Mouse (Mus musculus) gastrocnemius, postnatal 14 days (tissue): ENCODE measurements around the gene Hes5. TPM values are rescaled to one million over a fixed set of nuclear protein-coding genes. Genes with fewer than 3 reads are reported as not detected.
A peak's percentile ranks its signal among the peaks of the same experiment; 100 is the strongest.

Experiments
- DNase-seq: peaks from one replicate; pipeline ENCODE4 v3.0.0; 2021; ENCODE audit warnings: mixed read lengths
- intact Hi-C: fragments of 180-260 bp; cut with DNase I; formaldehyde crosslinking; loops from one replicate; pipeline ENCODE4 v1.15.1; 2025; ENCODE audit warnings: low total_unique reads
- total RNA-seq, 2 experiments: library from RNA; stranded (reverse); gene quantifications; 2 replicates each; pipeline ENCODE4 v1.2.3; 2021

Gene Hes5
- total RNA-seq, 2 experiments from 2014 or later: 0.16 TPM; not detected in 1

DNA sequence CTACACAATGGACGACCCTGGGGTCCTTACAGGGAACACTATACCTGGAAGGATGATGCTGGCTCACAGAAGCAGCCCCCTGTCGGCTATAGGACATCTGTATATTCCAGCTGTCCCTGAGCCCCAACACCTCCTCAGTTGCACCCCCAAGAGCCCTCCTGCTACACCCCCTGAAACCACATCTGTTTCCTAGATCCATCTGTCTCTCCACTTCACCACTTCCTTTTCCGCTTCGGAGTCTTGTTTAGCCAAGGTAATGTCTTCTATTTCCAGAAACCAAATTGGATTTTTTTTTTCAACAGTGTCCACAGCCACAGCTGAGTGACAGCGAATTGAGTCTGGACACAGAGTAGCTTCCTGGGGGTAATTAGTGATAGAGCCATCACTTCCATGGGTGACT lies 38.7 kb downstream of the Hes5 start:
- no peak for DNase-seq
- intact Hi-C loops: no loop called here

DNA sequence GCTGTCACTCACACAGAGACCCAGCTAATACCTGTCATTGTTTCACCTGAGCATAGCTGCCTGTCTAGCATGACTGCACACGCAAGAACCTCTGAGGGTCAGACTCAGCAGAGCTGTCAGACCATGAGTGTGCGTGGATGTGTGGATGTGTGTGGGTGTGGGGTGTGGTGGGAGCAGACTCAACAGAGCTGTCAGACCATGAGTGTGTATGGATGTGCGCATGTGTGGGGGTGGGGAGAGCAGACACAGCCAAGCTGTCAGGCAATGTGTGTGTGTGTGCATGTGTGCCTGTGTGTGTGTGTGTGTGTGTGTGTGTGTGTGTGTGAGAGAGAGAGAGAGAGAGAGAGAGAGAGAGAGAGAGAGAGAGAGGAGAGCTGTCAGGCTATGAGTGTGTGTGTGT lies 44.6 kb downstream of the Hes5 start:
- no peak for DNase-seq
- intact Hi-C loops: no loop called here

DNA sequence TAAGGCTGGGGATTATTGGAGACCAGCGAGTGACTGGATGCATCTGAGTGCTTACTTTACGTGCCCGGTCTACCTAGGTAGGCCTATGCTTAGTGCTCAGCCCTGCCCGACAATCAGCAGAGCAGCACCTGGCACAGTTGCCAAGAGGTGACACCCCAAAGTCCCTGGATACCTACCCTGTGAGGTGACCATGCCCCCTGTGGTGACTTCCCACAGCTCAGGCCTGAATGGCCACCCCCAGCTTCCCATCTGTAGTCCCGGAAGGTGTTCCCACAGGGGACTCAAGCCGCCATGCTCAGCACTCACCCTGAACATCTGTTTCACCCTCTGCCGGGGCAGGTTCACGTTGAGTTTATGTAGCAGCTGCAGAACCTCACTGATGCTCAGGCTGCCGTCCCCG lies 45.6 kb downstream of the Hes5 start:
- no peak for DNase-seq
- intact Hi-C loops: no loop called here

DNA sequence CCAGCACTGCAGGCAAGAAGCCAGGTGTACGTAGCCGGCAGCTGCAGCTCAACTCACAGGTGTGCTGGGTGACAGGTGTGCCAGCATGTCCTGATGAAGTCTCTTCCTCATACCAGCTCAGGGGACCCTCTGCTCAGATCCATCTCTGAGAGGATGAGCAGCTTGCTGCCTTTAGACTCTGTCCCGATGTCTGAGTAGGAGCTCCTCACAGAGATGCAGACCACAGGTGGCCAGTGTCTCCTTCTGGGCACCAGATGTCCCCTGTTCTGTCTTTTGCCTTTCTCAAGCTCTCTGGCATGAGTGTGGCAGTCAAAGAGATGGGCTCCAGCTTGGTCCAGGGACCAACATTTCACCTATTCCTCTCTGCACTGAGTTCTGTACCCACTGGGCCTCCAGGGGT lies 46.9 kb downstream of the Hes5 start:
- no peak for DNase-seq
- intact Hi-C loops: no loop called here

DNA sequence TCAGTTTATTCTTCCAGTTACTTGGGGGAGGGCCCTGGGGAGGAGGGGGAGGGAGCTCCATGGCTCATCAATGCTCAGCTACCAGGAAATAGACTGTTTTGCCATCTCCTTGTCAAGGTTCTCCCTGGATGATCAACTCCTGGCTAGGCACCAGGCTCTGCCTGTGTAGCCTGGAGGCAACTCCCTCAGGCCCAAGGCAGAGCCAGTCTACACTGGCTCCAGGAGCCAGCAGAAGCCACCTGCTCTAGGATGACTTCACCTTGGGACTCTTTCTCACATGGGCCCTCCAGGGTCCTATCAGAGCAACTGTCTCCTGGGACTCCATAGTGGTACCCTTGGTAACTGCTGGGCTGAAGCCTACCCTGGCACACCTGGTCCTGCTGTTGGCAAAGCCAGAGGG lies 47.4 kb downstream of the Hes5 start:
- intact Hi-C loops: no loop called here
- no peak for DNase-seq

DNA sequence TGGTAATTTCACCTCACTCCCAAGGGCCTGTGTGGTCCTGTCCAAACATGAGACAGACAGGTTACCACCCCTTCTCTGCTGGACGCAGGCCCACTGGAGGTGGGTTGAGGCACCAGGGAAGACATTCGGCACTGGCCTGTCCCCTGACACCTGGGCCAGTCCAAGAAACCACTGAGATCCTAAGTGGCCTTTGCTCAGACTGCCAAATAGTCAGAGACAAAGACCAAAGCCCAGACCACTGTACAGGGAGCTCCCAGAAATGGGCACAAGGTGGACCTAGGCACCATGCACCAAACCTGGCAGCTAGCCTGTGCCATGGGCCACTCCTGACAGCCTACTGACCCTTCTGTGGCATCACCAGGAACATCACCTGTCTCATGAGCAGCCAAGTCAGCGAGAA lies 48.5 kb downstream of the Hes5 start:
- intact Hi-C loops: no loop called here
- no peak for DNase-seq

DNA sequence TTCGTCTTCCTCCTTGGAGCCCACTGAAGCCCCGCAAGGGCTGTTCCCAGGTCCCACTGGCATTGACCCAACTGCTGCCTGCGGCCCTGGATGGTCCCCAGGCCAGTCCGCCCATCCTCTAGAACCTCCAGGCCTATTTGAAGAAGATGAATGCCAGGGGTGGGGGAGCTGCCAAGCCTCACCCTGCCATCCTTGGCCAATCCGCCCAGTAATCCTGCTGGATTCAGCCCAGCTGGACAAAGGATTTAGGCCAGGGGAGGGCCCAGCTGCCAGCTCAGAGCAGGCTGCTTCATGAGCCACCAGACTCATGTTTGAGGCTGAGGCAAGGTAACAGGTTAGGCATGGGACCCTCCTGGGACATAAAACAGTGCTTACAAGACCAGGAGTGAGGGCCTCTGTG lies 50.1 kb downstream of the Hes5 start:
- intact Hi-C loops: no loop called here
- DNase-seq: peak; percentile 50

DNA sequence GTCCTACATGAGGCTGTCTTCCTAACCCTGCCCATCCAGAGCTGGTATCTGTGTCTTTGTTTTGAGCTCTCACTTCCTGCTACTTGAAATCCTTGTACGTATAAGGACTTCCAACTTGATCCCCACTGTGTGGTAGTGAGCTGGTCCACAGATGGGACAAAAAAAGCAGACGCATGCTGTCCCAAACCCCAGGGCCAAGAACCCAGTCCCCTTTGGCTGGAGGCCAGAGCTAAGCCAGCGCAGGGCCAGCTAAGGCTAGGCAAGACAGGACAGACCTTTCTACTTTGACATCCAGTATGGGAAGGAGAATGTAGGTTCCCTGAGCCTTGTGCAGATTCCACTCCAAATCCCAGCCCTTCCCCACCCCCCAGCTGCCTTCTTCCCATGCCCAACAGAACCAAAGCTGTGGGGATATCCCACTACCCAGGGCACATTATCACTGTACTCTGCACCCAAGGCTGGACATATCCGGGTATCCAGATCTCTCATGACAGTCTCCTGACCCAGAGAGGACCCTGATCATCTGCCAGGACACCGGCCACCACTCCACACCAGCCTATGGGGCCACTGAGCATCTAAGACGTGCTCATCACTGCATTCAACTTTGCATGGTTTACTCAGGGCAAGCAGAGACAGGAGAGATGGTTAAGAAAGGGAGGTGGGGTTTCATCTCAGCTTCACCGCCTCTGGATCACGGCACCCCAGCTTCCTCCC lies 50.7 kb downstream of the Hes5 start:
- DNase-seq: no peak
- intact Hi-C loops: no loop called here

Other genes starting within 250 kb of the Hes5 start
- not detected for gene Ttc34, start 123.5 kb upstream of the Hes5 start, total RNA-seq
- gene Mmel1, start 91.3 kb upstream of the Hes5 start, total RNA-seq: under 1 TPM; 0.49 to 0.68 TPM
- 100 to 1,000 TPM; 110 to 112 TPM for gene Fam213b, start 61.8 kb upstream of the Hes5 start, total RNA-seq
- gene Tnfrsf14, start 32.4 kb upstream of the Hes5 start, total RNA-seq: 1 to 10 TPM; 1.4 to 1.9 TPM
- gene Pank4, start 3.2 kb downstream of the Hes5 start, total RNA-seq: 10 to 100 TPM; 24.1 to 31.4 TPM
- under 1 TPM in 1 of 2 experiments, not detected in 1; 0.04 TPM for gene Plch2, start 95.9 kb downstream of the Hes5 start, total RNA-seq
- gene Pex10, start 106.1 kb downstream of the Hes5 start, total RNA-seq: 10 to 100 TPM; 10.7 to 11.3 TPM
- 10 to 100 TPM; 48.1 to 48.8 TPM for gene Rer1, start 125.5 kb downstream of the Hes5 start, total RNA-seq
- 1 to 10 TPM; 2.3 to 2.9 TPM for gene Morn1, start 125.7 kb downstream of the Hes5 start, total RNA-seq